Mouse (Mus musculus) lung, postnatal 0 days (tissue): ENCODE data around the gene Lrig2.

Experiments
- CTCF ChIP-seq: IDR thresholded peaks from 2 replicates; pipeline ENCODE4 v1.5.1; 2016; ENCODE audit warnings: antibody characterized with exemption, mild to moderate bottlenecking
- EP300 ChIP-seq: IDR thresholded peaks from 2 replicates; pipeline ENCODE4 v1.6.1; 2016; ENCODE audit warnings: antibody characterized with exemption, mild to moderate bottlenecking, control low read depth

DNA sequence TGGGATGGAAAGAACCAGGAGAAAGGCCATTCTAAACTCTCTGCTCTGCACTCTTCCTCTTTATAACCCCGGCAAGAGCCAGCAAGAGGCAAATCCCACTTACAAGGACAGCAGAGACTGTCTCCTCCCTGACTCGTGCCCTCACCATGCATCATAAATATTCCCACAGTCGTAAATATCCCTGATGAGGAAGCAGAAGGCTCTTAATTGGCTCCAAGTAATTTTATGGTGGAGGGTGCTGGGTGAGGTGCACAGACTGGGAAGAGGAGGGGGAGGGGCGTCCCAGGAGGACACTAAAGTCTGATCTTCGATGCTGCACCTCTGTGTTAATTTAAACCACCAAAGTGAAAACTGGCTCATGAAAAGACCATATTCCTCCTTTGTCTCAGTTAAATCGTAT is 99.2 kb downstream of the Lrig2 start:
- TF ChIP-seq CTCF (no peak), EP300 (no peak)
